Mouse (Mus musculus) right cerebral cortex, adult 2 months (tissue): Measurements from ENCODE around the gene Acot7.

Experiments used
- DNase-seq, 2 experiments: peaks; one replicate each; pipeline ENCODE4 v3.0.0; 2021 to 2022; ENCODE audit warnings: low spot score in 2 of 2

Acot7 gene

DNA sequence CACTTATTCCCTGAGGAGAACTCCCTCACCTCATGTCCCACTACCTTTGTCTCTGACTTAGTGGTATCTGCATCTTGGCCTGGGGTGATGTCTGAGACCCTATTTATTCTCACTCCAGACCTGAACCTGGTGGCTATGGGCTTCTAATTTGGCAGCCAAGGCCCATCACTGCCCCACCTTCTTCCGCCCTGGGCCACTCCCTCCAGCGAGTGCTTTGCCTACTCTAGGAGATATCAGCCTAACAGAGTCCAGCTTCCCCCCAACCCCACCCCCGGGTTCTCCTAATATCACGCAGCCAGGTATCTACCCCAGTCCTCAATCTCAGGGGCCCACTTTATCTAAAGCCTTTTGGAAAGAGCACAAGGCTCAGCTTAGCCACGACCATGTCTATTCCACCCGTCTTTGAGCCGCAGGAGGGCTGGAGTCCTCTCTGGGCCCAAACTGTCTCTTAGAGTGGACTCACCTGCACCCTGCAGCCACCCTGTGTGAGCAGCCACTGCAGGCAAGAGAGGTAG lies 26.4 kb upstream of the Acot7 start:
- no peak for DNase-seq

GRCm38 (mm10) chr4:152151966-152152544 lies 25.9 kb upstream of the Acot7 start, which contains the start of gene Espn:
Gene Espn (minus strand): TSS chr4:152152371.
- DNase-seq, result no peak

GRCm38 (mm10) chr4:152153771-152154177 lies 24.2 kb upstream of the Acot7 start:
- peak; percentile 77 to 80 for DNase-seq

GRCm38 (mm10) chr4:152155019-152155418 lies 22.9 kb upstream of the Acot7 start:
- no peak for DNase-seq

DNA sequence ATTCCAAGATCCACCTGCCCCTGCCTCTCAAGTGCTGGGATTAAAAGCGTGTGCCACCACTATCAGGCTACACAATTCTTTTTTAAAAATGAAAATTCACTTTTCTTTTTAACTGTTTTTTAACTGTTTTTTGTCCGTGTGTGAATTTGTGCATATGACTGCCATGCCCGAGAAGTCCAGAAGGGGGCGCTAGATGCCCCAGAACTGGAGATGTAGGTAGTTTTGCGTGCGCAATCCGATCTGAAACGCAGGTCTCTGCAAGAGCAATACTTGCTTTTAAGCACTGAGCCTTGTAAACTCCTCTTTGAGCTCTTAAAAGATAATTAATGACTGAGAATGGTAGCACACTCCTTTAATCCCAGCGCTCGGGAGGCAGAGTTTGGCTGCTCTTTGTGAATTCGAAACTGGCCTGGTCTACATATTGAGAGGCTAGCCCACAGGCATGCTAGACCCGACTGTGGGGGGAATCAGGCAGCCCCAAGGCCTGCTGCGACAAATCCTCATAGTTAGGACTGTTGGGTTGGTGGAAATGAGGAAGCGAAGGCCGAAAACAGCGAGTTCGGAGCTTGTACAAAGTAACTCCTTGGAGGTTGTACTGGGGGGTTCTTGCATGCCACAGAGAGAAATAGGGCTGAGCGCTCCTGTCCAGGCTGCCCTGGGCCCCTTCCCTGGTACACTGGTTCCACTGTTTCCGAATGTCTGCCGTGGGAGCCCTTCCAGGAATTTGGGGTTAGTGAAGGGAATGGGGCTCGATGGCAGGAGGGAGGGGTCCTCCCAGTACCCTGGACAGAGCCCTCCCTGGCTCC lies 20.0 kb upstream of the Acot7 start:
- peak; percentile 64 to 68 for DNase-seq

GRCm38 (mm10) chr4:152158585-152159284 lies 19.2 kb upstream of the Acot7 start, which contains the start of gene Hes2:
Gene Hes2 (plus strand): TSS chr4:152158867.
- no peak for DNase-seq

- no peak for DNase-seq
Measured at GRCm38 (mm10) chr4:152159285-152159678, 18.7 kb upstream of the Acot7 start.

GRCm38 (mm10) chr4:152160748-152161147 lies 17.2 kb upstream of the Acot7 start:
- DNase-seq, result no peak

- no peak for DNase-seq
Measured at GRCm38 (mm10) chr4:152161601-152162000, 16.3 kb upstream of the Acot7 start.

DNA sequence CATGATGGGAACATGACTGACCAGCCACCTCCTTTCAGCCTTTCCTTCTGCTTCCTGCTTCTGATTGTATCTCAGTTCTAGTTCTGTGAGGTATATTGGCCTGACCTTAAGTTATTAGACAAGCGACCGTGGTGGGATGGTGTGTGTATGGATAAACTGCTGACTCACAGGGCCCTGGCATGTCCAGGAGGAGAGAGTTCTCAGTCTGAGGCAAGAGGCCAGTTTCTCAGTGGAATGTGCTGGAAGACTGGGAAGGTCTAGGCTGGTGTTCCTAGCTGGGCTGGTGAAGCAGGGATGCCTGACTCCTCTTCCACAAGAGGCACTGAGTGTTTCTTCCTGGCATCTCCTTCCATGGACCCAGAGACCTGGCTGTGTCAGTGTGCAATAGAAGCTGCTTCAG lies 15.2 kb upstream of the Acot7 start:
- no peak for DNase-seq

DNA sequence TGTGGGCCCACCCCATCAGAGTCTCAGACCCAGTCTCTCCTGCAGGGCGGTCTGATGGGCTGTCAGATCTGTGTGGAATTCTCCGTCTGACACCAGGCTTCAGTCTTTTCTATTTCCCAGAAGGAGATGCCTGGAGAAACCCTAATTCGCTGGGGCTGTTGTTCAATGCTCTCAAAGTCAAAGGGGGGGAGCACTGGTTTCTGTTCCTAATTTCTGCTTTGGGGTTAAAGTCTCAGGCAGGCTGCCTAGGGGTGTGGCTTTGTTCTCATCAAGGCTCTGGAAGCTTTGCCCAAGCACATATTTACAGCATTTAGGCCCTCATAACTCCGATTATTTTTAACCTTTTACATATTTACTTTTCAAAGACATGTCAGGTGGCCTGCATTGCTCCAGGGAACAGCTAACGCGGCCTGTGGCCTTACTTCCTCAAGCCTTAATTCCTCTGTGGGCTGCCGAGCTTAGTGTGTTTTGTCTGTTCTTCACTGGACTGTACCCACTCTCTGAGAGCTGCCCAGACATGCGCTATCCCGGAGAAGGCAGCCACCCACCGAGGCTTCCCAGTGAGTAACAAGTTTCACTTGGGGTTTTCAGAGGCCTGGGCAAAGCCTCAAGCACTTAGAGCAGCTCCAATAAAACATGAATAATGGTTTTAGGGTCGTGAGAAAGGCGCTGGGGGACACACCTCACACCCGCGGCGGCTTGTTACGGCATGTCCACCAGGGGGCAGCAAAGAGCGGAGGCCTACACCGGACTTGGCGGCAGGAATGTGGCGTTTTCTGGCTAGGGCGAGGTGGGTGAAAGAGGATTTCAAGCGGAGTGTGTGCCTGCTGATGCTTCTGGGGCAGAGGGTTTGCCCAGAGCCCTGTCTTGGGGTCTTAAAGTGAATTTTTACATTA lies 12.7 kb upstream of the Acot7 start:
- DNase-seq, result peak; percentile 69 to 71

- no peak for DNase-seq
Measured at GRCm38 (mm10) chr4:152168052-152168451, 9.9 kb upstream of the Acot7 start.

DNA sequence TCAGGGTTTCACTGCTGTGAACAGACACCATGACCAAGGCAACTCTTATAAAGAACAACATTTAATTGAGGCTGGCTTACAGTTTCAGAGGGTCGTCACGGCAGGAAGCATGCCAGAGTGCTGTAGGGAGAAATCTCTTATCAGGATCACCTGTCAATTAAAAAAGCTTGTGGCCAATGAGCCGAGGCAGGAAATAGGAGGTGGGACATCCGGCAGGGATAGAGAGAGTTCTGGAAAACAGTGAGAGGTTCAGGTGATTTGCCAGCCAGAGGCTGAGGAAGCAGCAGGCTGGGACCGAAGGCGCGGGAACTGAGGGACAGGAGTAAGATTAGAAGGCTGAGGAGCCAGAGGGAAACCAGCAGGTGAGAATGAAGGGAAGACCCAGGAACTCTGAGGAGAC lies 8.8 kb upstream of the Acot7 start:
- DNase-seq, result no peak

GRCm38 (mm10) chr4:152170286-152170685 lies 7.6 kb upstream of the Acot7 start:
- DNase-seq, result no peak

GRCm38 (mm10) chr4:152171543-152171942 lies 6.4 kb upstream of the Acot7 start:
- DNase-seq, result no peak

DNA sequence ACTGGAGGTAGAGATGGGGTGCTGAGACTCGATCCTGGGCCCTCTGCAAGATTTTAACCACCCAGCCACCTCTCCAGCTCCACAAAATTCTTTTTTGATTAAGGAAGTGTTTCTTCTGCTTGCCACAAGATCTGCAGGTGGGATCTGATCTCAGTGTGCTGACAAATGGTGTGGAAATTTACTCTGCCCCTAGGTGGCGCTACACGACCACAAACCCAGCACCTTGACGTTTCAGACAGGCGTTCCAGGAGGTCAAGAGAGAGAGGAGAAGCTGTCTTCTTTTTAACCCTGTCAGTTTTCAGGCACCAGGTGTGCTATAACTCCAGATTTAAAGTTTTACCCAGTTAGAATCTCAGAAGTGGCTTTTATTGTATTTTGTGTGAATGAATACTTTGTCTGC lies 4.9 kb upstream of the Acot7 start:
- peak; percentile 90 to 93 for DNase-seq

GRCm38 (mm10) chr4:152173956-152174355 lies 4.0 kb upstream of the Acot7 start:
- no peak for DNase-seq

DNA sequence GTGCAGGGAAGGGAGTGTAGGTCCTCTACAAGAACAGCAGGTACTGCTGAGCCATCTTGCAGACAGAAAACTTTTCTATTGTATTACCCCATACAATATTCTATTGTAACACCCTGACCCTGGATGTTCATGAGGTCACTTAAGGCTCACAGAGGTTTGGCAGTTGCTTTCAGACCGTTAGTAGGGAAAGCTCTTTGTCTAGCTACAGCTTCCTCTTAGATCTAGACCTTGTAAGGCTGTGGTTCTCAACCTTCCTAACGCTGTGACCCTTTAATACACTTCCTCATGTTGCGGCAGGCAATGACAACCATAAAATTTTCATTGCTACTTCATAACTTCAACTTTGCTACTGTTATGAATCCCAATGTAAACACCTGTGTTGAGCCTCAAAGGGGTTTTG lies 1.3 kb upstream of the Acot7 start:
- no peak for DNase-seq

DNA sequence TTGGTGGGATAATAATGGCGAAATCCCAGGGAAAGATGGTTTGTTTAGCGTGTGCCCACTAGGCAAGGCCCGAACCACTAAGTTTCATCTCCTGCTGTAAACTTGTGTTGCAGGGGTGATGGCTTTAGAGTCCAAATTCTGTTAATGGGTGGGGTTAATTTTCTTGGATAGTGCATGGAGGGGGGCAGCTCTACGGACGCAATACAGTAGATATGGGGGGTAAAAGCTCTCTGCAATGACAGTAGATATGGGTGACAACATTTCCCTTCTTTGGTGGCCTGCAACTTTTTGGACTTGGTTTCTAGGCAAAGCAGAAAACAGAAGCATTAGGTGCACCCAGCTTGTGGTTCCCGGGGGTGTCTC lies 779 bp upstream of the Acot7 start:
- DNase-seq, result no peak

- peak in 1 of 2 experiments; percentile 55 for DNase-seq
Measured at GRCm38 (mm10) chr4:152178344-152178864, 470 bp downstream of the Acot7 start.
